Mouse (Mus musculus) liver, adult 2 months (tissue): ENCODE measurements at regions not wholly inside any gene's neighbourhood (a gene's known extent, or its start where the extent isn't known, plus 50 kb on each side); places are given as distances from the start of the nearest gene placed in this dataset.

Source experiments
- DNase-seq: peaks from one replicate; pipeline ENCODE4 v3.0.0-alpha.2; 2011; ENCODE audit warnings: low read depth, low spot score; ENCODE audit errors: extremely low read depth
- H3K27ac ChIP-seq: fragments of 200-500 bp; replicated peaks from 2 replicates; pipeline ENCODE4 v1.5.1; 2012; ENCODE audit warnings: low read depth, mild to moderate bottlenecking, control low read depth, inconsistent platforms, low read length; ENCODE audit not compliant: insufficient read depth
- H3K27me3 ChIP-seq: fragments of 200-500 bp; 2 replicates; pipeline ENCODE4 v1.6.1; 2012; ENCODE audit warnings: mild to moderate bottlenecking, moderate library complexity, low read length, inconsistent platforms; ENCODE audit not compliant: control insufficient read depth, insufficient read depth
- H3K36me3 ChIP-seq: fragments of 200-500 bp; 2 replicates; pipeline ENCODE4 v1.6.1; 2012; ENCODE audit warnings: low read length, inconsistent platforms; ENCODE audit not compliant: control insufficient read depth, insufficient read depth
- H3K4me1 ChIP-seq: fragments of 200-500 bp; 2 replicates; pipeline ENCODE4 v1.6.1; 2011; ENCODE audit warnings: low read length; ENCODE audit not compliant: control insufficient read depth, insufficient read depth
- H3K4me3 ChIP-seq: fragments of 200-500 bp; 2 replicates; pipeline ENCODE4 v1.5.1; 2011; ENCODE audit warnings: low read depth, mild to moderate bottlenecking, control low read depth, low read length, moderate library complexity; ENCODE audit not compliant: insufficient read depth
- H3K79me2 ChIP-seq: fragments of 200-500 bp; 2 replicates; pipeline ENCODE4 v1.6.1; 2012; ENCODE audit warnings: inconsistent platforms, mild to moderate bottlenecking, low read length, moderate library complexity; ENCODE audit not compliant: control insufficient read depth, insufficient read depth
- H3K9ac ChIP-seq: fragments of 200-500 bp; 2 replicates; pipeline ENCODE4 v1.6.1; 2012; ENCODE audit warnings: low read depth, mild to moderate bottlenecking, control low read depth, inconsistent platforms, low read length
- CTCF ChIP-seq: fragments of 200-500 bp; IDR thresholded peaks from 2 replicates; pipeline ENCODE4 v1.5.1; 2011; ENCODE audit warnings: low read depth, low read length, control low read depth
- POLR2A ChIP-seq: fragments of 200-500 bp; IDR thresholded peaks from 2 replicates; pipeline ENCODE4 v1.6.1; 2011; ENCODE audit warnings: low read length, control low read depth; ENCODE audit not compliant: insufficient read depth; ENCODE audit errors: extremely low read depth
- WGBS: fragments of 180-500 bp; shearing (Covaris S2); methylation state at CpG from one replicate; pipeline ENCODE4 v1.1.7; 2018; 5-methylcytosine and 5-hydroxymethylcytosine counted together

DNA sequence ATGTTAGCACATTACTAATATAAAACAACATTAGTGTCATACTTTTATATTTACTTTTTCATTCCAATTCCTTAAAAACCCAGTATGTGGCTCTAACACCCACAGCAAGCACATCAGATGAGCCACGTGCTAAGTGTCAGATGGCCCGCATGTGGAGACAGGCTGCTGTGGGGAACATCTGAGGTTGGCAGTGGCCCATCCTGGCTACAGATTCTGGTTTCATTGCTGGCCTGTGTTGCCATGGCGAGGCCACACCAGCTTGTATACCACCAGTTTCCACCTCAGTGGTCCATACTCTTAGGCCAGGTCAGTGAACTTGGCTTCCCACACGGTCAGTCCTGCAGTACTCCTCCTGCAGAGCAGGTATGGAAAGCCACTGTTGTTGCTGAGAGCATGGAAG is 192.1 kb downstream of the Prdm2 start:
- WGBS = 70% methylated on average over 4 of the region's 4 CpGs
- DNase-seq = no peak
- no peak overlapping the region for H3K4me3 ChIP-seq
- H3K27me3 ChIP-seq = no peaks in the 10 kb centered on the region
- TF ChIP-seq POLR2A = no peak
- no peak for TF ChIP-seq CTCF
- no peaks in the 10 kb centered on the region for H3K4me1 ChIP-seq
- no peak overlapping the region for H3K9ac ChIP-seq
- no peaks in the 10 kb centered on the region for H3K36me3 ChIP-seq
- no peaks in the 10 kb centered on the region for H3K79me2 ChIP-seq
- no peak overlapping the region for H3K27ac ChIP-seq

DNA sequence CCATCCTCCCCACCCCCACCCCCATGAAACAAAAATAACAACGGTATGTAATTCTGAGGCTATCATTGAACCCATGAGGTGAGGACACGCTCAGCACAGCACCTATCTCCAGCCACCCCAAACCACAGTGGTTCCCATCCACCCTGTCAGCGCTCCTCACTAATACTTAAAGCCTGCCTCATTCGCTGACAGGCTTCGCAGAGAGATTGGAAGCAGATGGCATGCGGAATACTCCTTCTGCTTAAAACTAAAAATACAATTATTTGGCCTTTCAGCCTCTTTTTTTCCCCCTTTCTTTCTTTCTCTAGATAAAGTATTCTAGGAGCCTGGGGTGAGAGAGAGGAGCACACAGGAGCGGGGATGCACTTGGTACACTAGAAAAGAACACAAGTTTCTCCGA is 199.9 kb downstream of the Prdm2 start:
- Histone ChIP-seq H3K27ac (no peak overlapping the region), H3K4me3 (no peak overlapping the region), H3K36me3 (no peaks in the 10 kb centered on the region), H3K9ac (no peak overlapping the region), H3K4me1 (no peaks in the 10 kb centered on the region), H3K27me3 (no peaks in the 10 kb centered on the region), H3K79me2 (no peaks in the 10 kb centered on the region)
- no peak for TF ChIP-seq POLR2A
- TF ChIP-seq CTCF = no peak
- 87% methylated on average over 8 of the region's 8 CpGs for WGBS
- no peak for DNase-seq

DNA sequence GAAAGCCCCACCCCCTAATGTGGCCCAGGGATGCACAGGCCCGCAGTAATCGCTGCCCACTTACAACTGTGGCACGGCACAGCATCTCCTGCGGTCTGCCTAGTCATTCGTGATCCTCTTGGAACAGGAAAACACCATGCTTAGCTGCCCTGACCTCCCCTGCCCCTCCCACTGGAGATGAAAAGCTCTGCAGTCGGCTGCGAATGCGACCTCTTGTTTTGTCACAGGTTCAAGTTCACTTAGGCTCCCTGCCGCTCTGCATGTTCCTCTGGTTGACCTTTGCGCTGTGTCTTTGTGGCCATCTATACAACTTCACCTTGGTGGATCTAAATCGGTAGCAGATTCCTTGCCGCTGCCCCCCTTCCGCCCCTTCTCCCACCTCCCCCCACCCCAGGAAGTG is 210.8 kb downstream of the Prdm2 start:
- DNase-seq = no peak
- Histone ChIP-seq H3K27me3 (no peaks in the 10 kb centered on the region), H3K4me1 (no peaks in the 10 kb centered on the region), H3K9ac (no peak overlapping the region), H3K36me3 (no peaks in the 10 kb centered on the region), H3K79me2 (no peaks in the 10 kb centered on the region), H3K4me3 (no peak overlapping the region), H3K27ac (no peak overlapping the region)
- TF ChIP-seq POLR2A = no peak
- TF ChIP-seq CTCF = no peak
- WGBS = 50% methylated on average over 13 of the region's 13 CpGs

DNA sequence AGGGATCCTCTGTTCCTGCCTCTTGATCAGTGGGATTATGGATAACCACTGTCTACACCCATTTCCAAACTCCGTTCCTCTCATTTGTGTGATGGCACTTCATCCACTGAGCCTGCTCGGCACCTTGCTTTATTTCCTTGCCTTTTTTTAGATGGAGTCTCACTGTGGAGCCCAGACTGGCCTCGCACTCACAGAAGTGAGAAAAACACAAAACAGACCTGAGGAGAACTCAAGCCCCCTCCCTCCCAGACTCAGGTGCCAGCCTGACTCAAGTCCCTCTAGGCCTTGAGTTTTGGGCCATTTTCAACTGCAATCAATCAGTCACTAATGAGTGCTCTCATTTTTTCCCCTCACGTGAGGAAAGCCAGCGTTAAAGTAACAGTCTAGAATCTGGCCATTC is 211.3 kb downstream of the Prdm2 start:
- H3K27me3 ChIP-seq = no peaks in the 10 kb centered on the region
- no peak overlapping the region for H3K4me3 ChIP-seq
- H3K27ac ChIP-seq = no peak overlapping the region
- TF ChIP-seq CTCF = no peak
- no peak for TF ChIP-seq POLR2A
- H3K36me3 ChIP-seq = no peaks in the 10 kb centered on the region
- no peak overlapping the region for H3K9ac ChIP-seq
- DNase-seq = no peak
- 91% methylated on average over 5 of the region's 5 CpGs for WGBS
- H3K4me1 ChIP-seq = no peaks in the 10 kb centered on the region
- no peaks in the 10 kb centered on the region for H3K79me2 ChIP-seq

DNA sequence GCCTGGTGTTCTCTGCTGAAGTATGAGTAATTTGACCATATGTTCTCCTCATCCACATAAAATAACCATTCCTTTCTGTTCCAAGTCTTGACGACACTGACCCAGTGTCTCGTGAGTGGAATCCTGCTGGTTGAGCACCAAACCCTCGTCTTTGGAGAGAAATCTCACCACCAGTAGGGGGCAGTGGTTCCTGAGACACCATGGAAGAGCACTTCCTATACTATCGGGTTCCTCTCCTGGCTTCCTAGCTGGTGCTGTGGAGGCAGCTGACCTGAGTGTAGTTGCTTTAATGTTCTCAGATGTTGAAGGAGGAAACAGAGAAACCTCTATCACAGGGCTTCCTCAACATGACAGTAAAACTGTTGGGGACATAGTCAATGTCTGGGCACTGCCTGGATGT is 216.4 kb downstream of the Prdm2 start:
- TF ChIP-seq CTCF (no peak), POLR2A (no peak)
- no peaks in the 10 kb centered on the region for H3K79me2 ChIP-seq
- DNase-seq = no peak
- H3K4me1 ChIP-seq = no peaks in the 10 kb centered on the region
- H3K4me3 ChIP-seq = no peak overlapping the region
- H3K9ac ChIP-seq = no peak overlapping the region
- no peaks in the 10 kb centered on the region for H3K27me3 ChIP-seq
- H3K27ac ChIP-seq = no peak overlapping the region
- 76% methylated on average over 4 of the region's 4 CpGs for WGBS
- no peaks in the 10 kb centered on the region for H3K36me3 ChIP-seq

DNA sequence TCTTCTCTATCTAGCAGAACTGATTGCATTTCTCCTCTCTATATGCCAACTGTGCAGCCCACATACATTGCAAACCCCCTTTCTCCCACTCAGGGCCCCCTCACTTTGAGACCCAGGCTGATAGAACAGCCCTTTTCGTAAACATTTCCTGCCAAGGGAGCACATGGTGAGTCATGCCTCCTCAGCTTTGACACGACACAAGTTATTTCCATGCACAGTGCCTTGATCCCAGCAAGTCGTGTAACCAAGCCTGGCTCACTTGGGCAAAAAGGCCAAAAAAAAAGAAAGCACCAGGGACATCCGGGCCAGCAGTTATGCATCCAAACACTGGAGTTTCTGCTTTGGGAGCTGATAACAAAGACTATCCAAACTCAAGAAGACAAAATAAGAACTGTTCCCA is 221.4 kb downstream of the Prdm2 start:
- no peaks in the 10 kb centered on the region for H3K27me3 ChIP-seq
- H3K4me3 ChIP-seq = no peak overlapping the region
- no peaks in the 10 kb centered on the region for H3K36me3 ChIP-seq
- 63% methylated on average over 4 of the region's 4 CpGs for WGBS
- H3K9ac ChIP-seq = no peak overlapping the region
- TF ChIP-seq POLR2A = no peak
- TF ChIP-seq CTCF = no peak
- no peaks in the 10 kb centered on the region for H3K4me1 ChIP-seq
- H3K27ac ChIP-seq = no peak overlapping the region
- DNase-seq = no peak
- H3K79me2 ChIP-seq = no peaks in the 10 kb centered on the region
